Mouse (Mus musculus) limb, embryonic 14.5 days (tissue): ENCODE measurements around the gene Cgas. TPM values are rescaled to one million over a fixed set of nuclear protein-coding genes. Genes with fewer than 3 reads are reported as not detected.

Experiments
- ATAC-seq: fragments of 200-750 bp; cut with Nextera tagmentation; 2 replicates; pipeline ENCODE4 v1.8.0; 2017; ENCODE audit warnings: low read depth, moderate number of reproducible peaks, moderate TSS enrichment; ENCODE audit not compliant: low FRiP score
- DNase-seq: peaks from one replicate; pipeline ENCODE4 v3.0.0-alpha.2; 2015; ENCODE audit warnings: low spot score
- H3K27ac ChIP-seq: fragments of 300-500 bp; sonication (generic); replicated peaks from 2 replicates; pipeline ENCODE4 v1.5.1; 2014; ENCODE audit warnings: low read depth, mild to moderate bottlenecking, low read length, moderate library complexity, mixed read lengths
- H3K27me3 ChIP-seq: fragments of 300-500 bp; sonication (generic); 2 replicates; pipeline ENCODE4 v1.6.1; 2014; ENCODE audit warnings: low read length, mixed read lengths; ENCODE audit not compliant: control insufficient read depth, insufficient read depth
- H3K36me3 ChIP-seq: fragments of 300-500 bp; sonication (generic); 2 replicates; pipeline ENCODE4 v1.6.1; 2014; ENCODE audit warnings: mild to moderate bottlenecking, low read length, moderate library complexity, mixed read lengths; ENCODE audit not compliant: control insufficient read depth, insufficient read depth
- H3K4me1 ChIP-seq: fragments of 300-500 bp; sonication (generic); 2 replicates; pipeline ENCODE4 v1.6.1; 2014; ENCODE audit warnings: antibody characterized with exemption, low read length, mixed read lengths; ENCODE audit not compliant: control insufficient read depth, insufficient read depth
- H3K4me2 ChIP-seq: fragments of 300-500 bp; sonication (generic); replicated peaks from 2 replicates; pipeline ENCODE4 v1.6.1; 2014; ENCODE audit warnings: low read depth, mild to moderate bottlenecking, low read length, moderate library complexity; ENCODE audit not compliant: severe bottlenecking
- H3K4me3 ChIP-seq: fragments of 300-500 bp; sonication (generic); replicated peaks from 2 replicates; pipeline ENCODE4 v1.5.1; 2014; ENCODE audit warnings: low read length
- H3K9ac ChIP-seq: fragments of 300-500 bp; sonication (generic); 2 replicates; pipeline ENCODE4 v1.6.1; 2014; ENCODE audit warnings: mild to moderate bottlenecking, low read depth, low read length, moderate library complexity; ENCODE audit not compliant: severe bottlenecking
- H3K9me3 ChIP-seq: fragments of 300-500 bp; sonication (generic); 2 replicates; pipeline ENCODE4 v1.6.1; 2016; ENCODE audit warnings: low read length; ENCODE audit not compliant: control insufficient read depth
- POLR2A ChIP-seq: fragments of 200-500 bp; IDR thresholded peaks from 2 replicates; pipeline ENCODE4 v1.8.0; 2012; ENCODE audit warnings: inconsistent platforms, mild to moderate bottlenecking, moderate library complexity, borderline replicate concordance; ENCODE audit not compliant: insufficient read depth, insufficient read length; ENCODE audit errors: extremely low read depth
- WGBS: fragments of 180-500 bp; shearing (Covaris S2); extraction: QIAGEN DNeasy Blood & Tissue Kit; methylation state at CpG from one replicate; pipeline ENCODE4 v1.1.7; 2014; 5-methylcytosine and 5-hydroxymethylcytosine counted together
- polyA plus RNA-seq, 2 experiments: library from polyadenylated mRNA; depleted of rRNA in 1 of 2; stranded (reverse) in 1 of 2; unstranded in 1 of 2; fragments of >200 nt; fragmentation: Nextera tagmentation in 1 of 2; extraction: Ambion mirVana in 1 of 2; gene quantifications; 2 replicates each; pipeline versions ENCODE4 v1.2.1 to v1.2.3; 2012 to 2014

The Cgas gene
- polyA plus RNA-seq, 2 experiments, result 2.4 to 4.3 TPM

DNA sequence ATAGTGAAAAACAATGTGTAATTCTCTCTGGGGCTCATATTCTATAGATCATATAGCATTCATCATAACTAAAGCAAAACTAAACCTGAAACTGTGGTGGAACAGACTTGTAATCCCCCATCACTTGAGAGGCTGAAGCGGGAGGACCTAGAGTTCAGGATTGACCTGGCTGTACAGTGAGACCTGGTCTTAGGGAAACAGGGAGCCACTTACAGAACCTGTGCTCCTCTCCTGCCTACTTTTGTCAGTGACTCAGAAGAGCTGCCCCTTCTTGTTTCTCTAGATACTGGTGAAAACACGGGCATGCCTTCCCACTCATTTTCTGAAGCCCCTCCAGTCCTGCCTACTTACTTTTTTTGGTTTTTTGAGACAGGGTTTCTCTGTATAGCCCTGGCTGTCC, 31.2 kb upstream of the Cgas start:
- Histone ChIP-seq H3K4me1 (no peaks in the 10 kb centered on the region), H3K27ac (no peak overlapping the region), H3K9me3 (no peaks in the 10 kb centered on the region), H3K4me3 (no peak overlapping the region), H3K4me2 (no peak overlapping the region), H3K36me3 (peaks cover 74% of the 10 kb centered on the region), H3K27me3 (no peaks in the 10 kb centered on the region), H3K9ac (no peak overlapping the region)
- WGBS, result 72% methylated on average over 2 of the region's 2 CpGs
- ATAC-seq (no peak), DNase-seq (no peak)
- no peak for TF ChIP-seq POLR2A

DNA sequence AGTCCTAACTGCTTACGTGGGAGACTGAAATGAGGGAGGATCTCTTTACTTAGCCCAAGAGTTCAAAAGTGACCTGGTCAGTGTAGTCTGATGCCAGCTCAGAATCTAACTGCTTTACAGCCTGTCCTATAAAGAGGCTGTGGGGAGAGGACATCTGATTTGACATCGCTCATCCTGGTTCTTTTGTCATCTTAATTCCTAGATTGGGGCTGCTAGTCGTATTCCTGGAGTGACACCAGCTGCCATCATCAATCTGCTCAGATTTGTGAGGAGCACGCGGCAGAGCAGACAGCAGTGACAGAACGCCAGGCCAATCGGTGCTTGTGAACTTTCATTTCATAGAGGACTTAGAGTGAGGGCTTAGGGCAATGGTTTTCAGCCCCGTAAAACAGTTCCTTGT, 30.6 kb upstream of the Cgas start:
- H3K9me3 ChIP-seq, result no peaks in the 10 kb centered on the region
- H3K27me3 ChIP-seq, result no peaks in the 10 kb centered on the region
- no peak overlapping the region for H3K4me2 ChIP-seq
- DNase-seq (no peak), ATAC-seq (no peak)
- no peak overlapping the region for H3K4me3 ChIP-seq
- 86% methylated on average over 8 of the region's 8 CpGs for WGBS
- peaks cover 74% of the 10 kb centered on the region for H3K36me3 ChIP-seq
- H3K9ac ChIP-seq, result no peak overlapping the region
- no peak for TF ChIP-seq POLR2A
- no peak overlapping the region for H3K27ac ChIP-seq
- no peaks in the 10 kb centered on the region for H3K4me1 ChIP-seq

DNA sequence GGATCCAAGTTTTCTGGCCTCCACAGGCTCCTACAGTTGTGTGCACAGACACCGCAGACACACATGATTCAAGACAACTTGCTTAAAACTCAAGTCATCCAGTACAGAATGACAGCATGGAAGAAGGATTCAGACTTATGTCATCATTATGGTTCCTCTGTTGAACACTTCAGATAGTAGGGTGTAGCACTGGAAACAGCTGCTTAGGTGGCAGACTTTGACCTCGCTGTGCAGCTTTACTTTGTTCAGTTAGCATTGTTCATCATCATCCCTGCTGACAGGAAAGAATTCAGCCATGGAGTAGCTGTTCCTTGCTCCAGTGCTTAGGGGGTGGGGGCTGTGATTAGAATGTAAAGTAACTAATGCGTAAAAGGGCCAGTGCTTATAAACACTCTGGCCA, 22.7 kb upstream of the Cgas start:
- peaks cover 79% of the 10 kb centered on the region for H3K36me3 ChIP-seq

GRCm38 (mm10) chr9:78463337-78463736, 20.3 kb upstream of the Cgas start:
- Histone ChIP-seq H3K4me3 (no peak overlapping the region), H3K9me3 (no peaks in the 10 kb centered on the region), H3K27ac (no peak overlapping the region), H3K27me3 (no peaks in the 10 kb centered on the region), H3K36me3 (peaks cover 73% of the 10 kb centered on the region), H3K9ac (no peak overlapping the region), H3K4me1 (no peaks in the 10 kb centered on the region), H3K4me2 (no peak overlapping the region)
- WGBS, result 85% methylated on average over 4 of the region's 4 CpGs
- no peak for TF ChIP-seq POLR2A
- DNase-seq (no peak), ATAC-seq (no peak)

More for the DNA sequence above, 22.7 kb upstream of the Cgas start:
- Histone ChIP-seq H3K27ac (no peak overlapping the region), H3K27me3 (no peaks in the 10 kb centered on the region), H3K4me1 (no peaks in the 10 kb centered on the region), H3K9me3 (no peaks in the 10 kb centered on the region), H3K4me2 (no peak overlapping the region), H3K9ac (no peak overlapping the region), H3K4me3 (no peak overlapping the region)
- DNase-seq (no peak), ATAC-seq (no peak)
- TF ChIP-seq POLR2A, result no peak
- WGBS, result 91% methylated on average over 3 of the region's 3 CpGs

- Histone ChIP-seq H3K27ac (no peak overlapping the region), H3K4me2 (no peak overlapping the region), H3K4me1 (no peaks in the 10 kb centered on the region), H3K27me3 (no peaks in the 10 kb centered on the region), H3K36me3 (peaks cover 60% of the 10 kb centered on the region), H3K9me3 (no peaks in the 10 kb centered on the region), H3K9ac (no peak overlapping the region), H3K4me3 (no peak overlapping the region)
- ATAC-seq (no peak), DNase-seq (no peak)
- TF ChIP-seq POLR2A, result no peak
- 89% methylated on average over 8 of the region's 8 CpGs for WGBS
These were observed 14.0 kb upstream of the Cgas start for GRCm38 (mm10) chr9:78457026-78457425.

GRCm38 (mm10) chr9:78451382-78451781, 8.3 kb upstream of the Cgas start:
- H3K9me3 ChIP-seq, result no peaks in the 10 kb centered on the region
- peaks cover 34% of the 10 kb centered on the region for H3K36me3 ChIP-seq
- no peak overlapping the region for H3K27ac ChIP-seq
- H3K4me3 ChIP-seq, result no peak overlapping the region
- H3K4me2 ChIP-seq, result no peak overlapping the region
- no peaks in the 10 kb centered on the region for H3K27me3 ChIP-seq
- H3K4me1 ChIP-seq, result peaks cover 4% of the 10 kb centered on the region
- ATAC-seq (no peak), DNase-seq (no peak)
- no peak overlapping the region for H3K9ac ChIP-seq
- WGBS, result 89% methylated on average over 4 of the region's 4 CpGs
- TF ChIP-seq POLR2A, result no peak
